Mouse (Mus musculus) neural tube, embryonic 11.5 days (tissue): ENCODE data around the gene Ush1c. TPM values are rescaled to one million over a fixed set of nuclear protein-coding genes. Genes with fewer than 3 reads are reported as not detected.
A peak's percentile ranks its signal among the peaks of the same experiment; 100 is the strongest.

Source experiments
- ATAC-seq: fragments of 200-750 bp; cut with Nextera tagmentation; 2 replicates; pipeline ENCODE4 v1.8.0; 2017; ENCODE audit warnings: moderate number of reproducible peaks, mild to moderate bottlenecking, moderate TSS enrichment, moderate library complexity; ENCODE audit not compliant: insufficient read depth, low FRiP score, low TSS enrichment
- DNase-seq: peaks from one replicate; pipeline ENCODE4 v3.0.0-alpha.2; 2015; ENCODE audit warnings: low spot score
- H3K27ac ChIP-seq: fragments of 300-500 bp; sonication (generic); 2 replicates; pipeline ENCODE4 v1.5.1; 2014; ENCODE audit warnings: low read depth, mild to moderate bottlenecking, low read length
- H3K27me3 ChIP-seq: fragments of 300-500 bp; sonication (generic); 2 replicates; pipeline ENCODE4 v1.6.1; 2014; ENCODE audit warnings: mild to moderate bottlenecking, low read length, mixed read lengths; ENCODE audit not compliant: control insufficient read depth, insufficient read depth
- H3K36me3 ChIP-seq: fragments of 300-500 bp; sonication (generic); 2 replicates; pipeline ENCODE4 v1.6.1; 2014; ENCODE audit warnings: mild to moderate bottlenecking, low read length, moderate library complexity, mixed read lengths; ENCODE audit not compliant: control insufficient read depth, insufficient read depth
- H3K4me1 ChIP-seq: fragments of 300-500 bp; sonication (generic); 2 replicates; pipeline ENCODE4 v1.6.1; 2014; ENCODE audit warnings: low read length, mixed read lengths; ENCODE audit not compliant: control insufficient read depth, insufficient read depth
- H3K4me2 ChIP-seq: fragments of 300-500 bp; sonication (generic); 2 replicates; pipeline ENCODE4 v1.6.1; 2014; ENCODE audit warnings: low read depth, mild to moderate bottlenecking, moderate library complexity
- H3K4me3 ChIP-seq: fragments of 300-500 bp; sonication (generic); 2 replicates; pipeline ENCODE4 v1.5.1; 2014; ENCODE audit warnings: low read depth, low read length
- H3K9ac ChIP-seq: fragments of 300-500 bp; sonication (generic); 2 replicates; pipeline ENCODE4 v1.6.1; 2014; ENCODE audit warnings: mild to moderate bottlenecking, low read length
- H3K9me3 ChIP-seq: fragments of 300-500 bp; sonication (generic); 2 replicates; pipeline ENCODE4 v1.6.1; 2016; ENCODE audit warnings: low read length; ENCODE audit not compliant: control insufficient read depth
- WGBS: fragments of 180-500 bp; shearing (Covaris S2); extraction: QIAGEN DNeasy Blood & Tissue Kit; methylation state at CpG from one replicate; pipeline ENCODE4 v1.1.7; 2014; 5-methylcytosine and 5-hydroxymethylcytosine counted together
- polyA plus RNA-seq: library from polyadenylated mRNA; unstranded; fragments of >200 nt; fragmentation: Nextera tagmentation; extraction: Ambion mirVana; gene quantifications from 2 replicates; pipeline ENCODE4 v1.2.1, GENCODE M21; 2014

The Ush1c gene
- polyA plus RNA-seq, 1 experiment from 2014 or later, result 2.8 TPM

- no peaks in the 10 kb centered on the region for H3K4me1 ChIP-seq
- H3K9me3 ChIP-seq, result no peaks in the 10 kb centered on the region
- ATAC-seq, result no peak
- no peak overlapping the region for H3K9ac ChIP-seq
- no peak for DNase-seq
- H3K4me2 ChIP-seq, result no peak overlapping the region
- H3K27me3 ChIP-seq, result no peaks in the 10 kb centered on the region
- no peaks in the 10 kb centered on the region for H3K36me3 ChIP-seq
- no peak overlapping the region for H3K27ac ChIP-seq
- H3K4me3 ChIP-seq, result no peak overlapping the region
- 90% methylated on average over 5 of the region's 5 CpGs for WGBS
Measured at GRCm38 (mm10) chr7:46162731-46163130, 75.6 kb downstream of the Ush1c start.

DNA sequence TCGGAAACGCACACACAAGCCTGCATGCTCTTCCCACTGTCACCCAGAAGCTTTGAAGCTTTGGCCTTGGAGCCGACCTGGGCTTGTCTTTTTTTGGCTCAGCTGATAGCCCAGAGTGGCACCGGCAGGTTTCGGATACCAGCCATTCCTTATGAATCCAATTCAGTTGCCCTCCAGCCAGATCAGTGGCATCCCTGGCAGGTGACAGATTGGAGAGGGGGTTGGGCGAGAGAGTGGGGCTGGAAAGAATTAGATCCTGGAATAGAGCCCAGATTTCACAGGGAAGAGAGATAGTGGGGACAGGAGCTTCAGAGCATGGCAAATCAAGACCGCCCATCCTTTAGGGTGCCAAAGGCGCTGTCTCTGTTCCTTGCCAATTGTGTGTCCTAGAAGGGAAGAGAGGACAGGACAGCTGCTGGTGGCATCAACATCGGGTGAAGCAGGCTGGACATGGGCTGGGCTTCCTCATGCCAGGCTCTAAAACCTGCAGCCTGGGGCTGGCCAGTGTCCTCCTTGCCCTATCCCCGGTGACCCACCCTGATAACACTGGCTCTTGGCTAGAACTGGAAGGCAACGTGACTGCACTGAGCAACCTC, 76.1 kb downstream of the Ush1c start:
- H3K4me2 ChIP-seq, result no peak overlapping the region
- no peaks in the 10 kb centered on the region for H3K4me1 ChIP-seq
- H3K4me3 ChIP-seq, result no peak overlapping the region
- H3K27ac ChIP-seq, result no peak overlapping the region
- ATAC-seq (no peak), DNase-seq (no peak)
- H3K9me3 ChIP-seq, result no peaks in the 10 kb centered on the region
- H3K27me3 ChIP-seq, result no peaks in the 10 kb centered on the region
- no peaks in the 10 kb centered on the region for H3K36me3 ChIP-seq
- WGBS, result 72% methylated on average over 11 of the region's 11 CpGs
- H3K9ac ChIP-seq, result no peak overlapping the region

GRCm38 (mm10) chr7:46161615-46162014, 76.7 kb downstream of the Ush1c start:
- Histone ChIP-seq H3K36me3 (no peaks in the 10 kb centered on the region), H3K27ac (no peak overlapping the region), H3K9me3 (no peaks in the 10 kb centered on the region), H3K4me3 (no peak overlapping the region), H3K4me1 (no peaks in the 10 kb centered on the region), H3K27me3 (no peaks in the 10 kb centered on the region), H3K9ac (no peak overlapping the region), H3K4me2 (no peak overlapping the region)
- DNase-seq (no peak), ATAC-seq (no peak)
- 19% methylated on average over 3 of the region's 3 CpGs for WGBS

GRCm38 (mm10) chr7:46157746-46158145, 80.6 kb downstream of the Ush1c start:
- no peak overlapping the region for H3K4me2 ChIP-seq
- H3K9me3 ChIP-seq, result no peaks in the 10 kb centered on the region
- no peak overlapping the region for H3K4me3 ChIP-seq
- H3K9ac ChIP-seq, result no peak overlapping the region
- ATAC-seq (no peak), DNase-seq (no peak)
- no peak overlapping the region for H3K27ac ChIP-seq
- no peaks in the 10 kb centered on the region for H3K36me3 ChIP-seq
- 74% methylated on average over 7 of the region's 7 CpGs for WGBS
- no peaks in the 10 kb centered on the region for H3K27me3 ChIP-seq
- H3K4me1 ChIP-seq, result peaks cover 3% of the 10 kb centered on the region; the same call in 1 of the 2 replicates

DNA sequence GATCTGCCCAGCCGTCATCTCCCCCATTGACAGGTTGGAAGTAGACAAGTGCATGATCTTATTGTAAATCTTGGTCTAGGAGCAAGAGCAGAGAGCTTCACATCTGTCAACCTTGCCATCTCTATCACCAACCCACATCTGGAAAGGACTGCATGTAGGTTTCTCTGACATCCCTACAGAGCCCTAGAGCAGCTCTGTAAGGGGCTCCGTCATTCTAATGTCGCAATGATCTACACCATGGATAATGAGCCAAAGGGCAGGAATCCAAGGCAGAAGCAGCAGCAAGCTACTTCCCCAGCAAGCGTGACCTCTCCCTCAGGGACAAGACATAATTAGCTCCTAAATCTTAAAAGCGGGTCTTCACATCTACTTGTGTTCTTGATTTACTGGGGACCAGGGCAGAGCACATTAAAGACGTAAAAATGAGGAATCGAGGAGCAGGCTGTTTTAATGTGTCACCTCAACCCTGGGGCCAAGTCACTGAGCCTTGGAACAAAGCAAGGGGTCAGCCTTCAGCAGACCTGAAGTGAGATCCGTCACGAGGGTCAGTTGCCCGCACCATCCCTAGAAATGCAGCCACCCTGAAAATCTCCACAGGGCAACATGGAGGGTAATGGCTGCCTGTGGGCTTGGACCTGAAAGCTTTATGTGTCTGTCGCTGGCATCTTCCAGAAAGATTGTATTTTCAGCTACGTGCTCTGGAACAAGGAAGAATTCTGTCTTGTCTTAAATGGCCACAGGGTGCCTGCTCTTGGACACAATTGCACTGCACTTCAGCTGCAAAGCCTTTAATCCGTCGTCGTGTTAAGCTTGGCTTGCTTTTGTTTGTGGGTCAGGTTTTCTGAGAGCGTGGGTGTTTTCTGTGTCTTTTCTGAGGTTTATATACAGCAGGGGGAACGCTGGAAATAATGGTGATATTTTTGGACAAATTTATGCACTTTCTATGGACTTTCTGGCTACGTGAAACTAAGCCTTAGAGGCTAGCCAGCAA, 83.5 kb downstream of the Ush1c start:
- WGBS, result 42% methylated on average over 18 of the region's 18 CpGs

DNA sequence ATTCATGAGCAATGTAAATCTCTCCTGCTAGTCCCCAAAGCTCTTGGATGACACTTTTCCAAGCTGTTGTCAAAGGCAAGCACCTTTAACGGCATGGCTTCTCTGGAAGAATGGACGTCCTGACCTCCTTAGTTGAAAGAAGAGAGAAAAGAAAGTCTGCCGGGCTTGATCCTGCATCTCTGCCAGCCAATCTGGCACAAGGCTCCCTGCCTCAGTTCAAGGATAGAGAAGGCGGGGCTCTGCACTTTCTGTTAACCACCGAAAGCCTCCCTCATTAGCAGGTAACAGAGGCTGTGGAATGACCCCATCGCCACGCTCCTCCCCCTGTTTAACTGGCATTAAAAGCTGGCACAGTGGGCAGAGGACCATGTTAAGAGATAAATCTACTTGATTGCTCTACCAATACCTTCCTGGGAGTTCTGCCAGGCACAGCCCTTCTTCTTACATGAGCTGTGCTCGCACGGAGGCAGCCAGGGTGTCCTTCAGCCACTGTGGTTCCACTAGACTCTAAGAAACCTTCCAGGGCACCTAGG, 85.4 kb downstream of the Ush1c start:
- DNase-seq, result no peak
- ATAC-seq, result no peak
- 73% methylated on average over 9 of the region's 9 CpGs for WGBS

More for the DNA sequence above, 83.5 kb downstream of the Ush1c start:
- no peak overlapping the region for H3K27ac ChIP-seq
- DNase-seq (peak; percentile 36), ATAC-seq (no peak)
- H3K4me3 ChIP-seq, result no peak overlapping the region
- H3K27me3 ChIP-seq, result no peaks in the 10 kb centered on the region
- no peaks in the 10 kb centered on the region for H3K9me3 ChIP-seq
- H3K4me2 ChIP-seq, result no peak overlapping the region
- H3K4me1 ChIP-seq, result peaks cover 3% of the 10 kb centered on the region; the same call in 1 of the 2 replicates
- H3K36me3 ChIP-seq, result no peaks in the 10 kb centered on the region
- H3K9ac ChIP-seq, result no peak overlapping the region

GRCm38 (mm10) chr7:46147417-46147816, 90.9 kb downstream of the Ush1c start:
- no peaks in the 10 kb centered on the region for H3K27me3 ChIP-seq
- H3K9me3 ChIP-seq, result no peaks in the 10 kb centered on the region
- DNase-seq (no peak), ATAC-seq (no peak)
- H3K27ac ChIP-seq, result no peak overlapping the region
- WGBS, result 91% methylated on average over 7 of the region's 7 CpGs
- H3K4me2 ChIP-seq, result no peak overlapping the region
- no peaks in the 10 kb centered on the region for H3K36me3 ChIP-seq
- H3K4me1 ChIP-seq, result no peaks in the 10 kb centered on the region
- no peak overlapping the region for H3K4me3 ChIP-seq
- H3K9ac ChIP-seq, result no peak overlapping the region

More for the DNA sequence above, 85.4 kb downstream of the Ush1c start:
- no peak overlapping the region for H3K27ac ChIP-seq
- no peaks in the 10 kb centered on the region for H3K27me3 ChIP-seq
- no peaks in the 10 kb centered on the region for H3K36me3 ChIP-seq
- H3K9ac ChIP-seq, result no peak overlapping the region
- H3K4me3 ChIP-seq, result no peak overlapping the region
- no peak overlapping the region for H3K4me2 ChIP-seq
- no peaks in the 10 kb centered on the region for H3K9me3 ChIP-seq
- peaks cover 3% of the 10 kb centered on the region; the same call in 1 of the 2 replicates for H3K4me1 ChIP-seq

DNA sequence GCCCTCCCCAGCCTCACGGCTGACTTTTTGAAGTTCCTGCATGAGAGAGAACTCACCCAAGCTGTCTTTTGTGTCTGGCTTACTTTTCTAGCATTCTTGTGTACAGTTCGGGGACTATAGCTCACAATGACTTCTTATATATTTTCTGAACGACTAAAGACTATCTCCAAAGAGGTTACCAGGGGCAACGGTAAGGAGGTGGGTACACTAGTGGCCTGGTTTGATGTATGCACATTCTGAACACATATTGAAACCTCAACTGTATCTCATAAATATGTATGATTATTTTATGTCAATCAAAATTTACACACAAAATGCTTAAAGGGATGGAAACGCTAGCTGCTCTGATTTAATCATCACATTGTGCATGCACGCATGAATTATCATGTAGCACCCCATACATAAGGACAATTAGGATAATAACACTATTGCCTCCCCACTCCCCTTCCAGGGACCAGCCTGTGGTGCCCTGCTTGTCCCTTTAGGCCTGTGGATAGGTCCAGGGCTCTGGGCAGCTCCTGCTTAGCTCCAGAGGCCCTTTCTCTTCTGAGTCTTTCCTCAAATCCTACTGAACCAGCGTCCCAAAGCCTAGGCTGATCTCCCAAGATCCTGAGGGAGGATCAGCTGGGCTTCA, 91.5 kb downstream of the Ush1c start:
- Histone ChIP-seq H3K9me3 (no peaks in the 10 kb centered on the region), H3K27ac (no peak overlapping the region), H3K4me1 (no peaks in the 10 kb centered on the region), H3K27me3 (no peaks in the 10 kb centered on the region), H3K36me3 (no peaks in the 10 kb centered on the region), H3K4me3 (no peak overlapping the region), H3K9ac (no peak overlapping the region), H3K4me2 (no peak overlapping the region)
- DNase-seq, result no peak
- 84% methylated on average over 7 of the region's 7 CpGs for WGBS
- no peak for ATAC-seq
